Mouse (Mus musculus) lung, embryonic 15.5 days (tissue): Measurements from ENCODE around the gene Dpp9. TPM values are rescaled to one million over a fixed set of nuclear protein-coding genes. Genes with fewer than 3 reads are reported as not detected.
"Not testable (repeated sequence)": the region's sequence is repeated elsewhere in the genome, so short reads cannot be mapped to it uniquely, and the experiment has no call there.

ENCODE experiments used
- ATAC-seq: fragments of 200-750 bp; cut with Nextera tagmentation; 2 replicates; pipeline ENCODE4 v1.8.0; 2017; ENCODE audit warnings: moderate number of reproducible peaks, borderline replicate concordance; ENCODE audit not compliant: low FRiP score, low TSS enrichment; ENCODE audit errors: extremely low read depth
- H3K27ac ChIP-seq: fragments of 300-500 bp; sonication (generic); 2 replicates; pipeline ENCODE4 v1.5.1; 2015; ENCODE audit warnings: moderate library complexity, mild to moderate bottlenecking, inconsistent platforms
- H3K27me3 ChIP-seq: fragments of 300-500 bp; sonication (generic); 2 replicates; pipeline ENCODE4 v1.6.1; 2015; ENCODE audit warnings: inconsistent platforms
- H3K36me3 ChIP-seq: fragments of 300-500 bp; sonication (generic); 2 replicates; pipeline ENCODE4 v1.6.1; 2015; ENCODE audit warnings: inconsistent platforms
- H3K4me1 ChIP-seq: fragments of 300-500 bp; sonication (generic); 2 replicates; pipeline ENCODE4 v1.6.1; 2015; ENCODE audit warnings: inconsistent platforms
- H3K4me2 ChIP-seq: fragments of 300-500 bp; sonication (generic); 2 replicates; pipeline ENCODE4 v1.6.1; 2015; ENCODE audit warnings: inconsistent platforms, mild to moderate bottlenecking, moderate library complexity
- H3K4me3 ChIP-seq: fragments of 300-500 bp; sonication (generic); 2 replicates; pipeline ENCODE4 v1.5.1; 2015; ENCODE audit warnings: mild to moderate bottlenecking, inconsistent platforms
- H3K9ac ChIP-seq: fragments of 300-500 bp; sonication (generic); 2 replicates; pipeline ENCODE4 v1.6.1; 2015; ENCODE audit warnings: inconsistent platforms
- H3K9me3 ChIP-seq: fragments of 300-500 bp; sonication (generic); 2 replicates; pipeline ENCODE4 v1.6.1; 2016; ENCODE audit warnings: inconsistent platforms
- WGBS: fragments of 180-500 bp; shearing (Covaris S2); methylation state at CpG from one replicate; pipeline ENCODE4 v1.1.7; 2015; 5-methylcytosine and 5-hydroxymethylcytosine counted together
- polyA plus RNA-seq: library from polyadenylated mRNA; unstranded; fragments of >200 nt; fragmentation: Nextera tagmentation; extraction: Ambion mirVana; gene quantifications from 2 replicates; pipeline ENCODE4 v1.2.1, GENCODE M21; 2015

Dpp9 gene
- 37.1 and 37.6 TPM in 2 replicates for polyA plus RNA-seq

- Histone ChIP-seq H3K36me3 (no peaks in the 10 kb centered on the region), H3K9me3 (no peaks in the 10 kb centered on the region), H3K27ac (peak within 1 kb of the TSS; percentile 90), H3K4me3 (peak within 1 kb of the TSS; percentile 87), H3K4me1 (peaks cover 23% of the 10 kb centered on the region), H3K9ac (peak within 1 kb of the TSS; percentile 86), H3K27me3 (no peaks in the 10 kb centered on the region), H3K4me2 (peak within 1 kb of the TSS; percentile 77)
- WGBS, result under 1% methylated on average over 78 of the region's 78 CpGs
- peak; percentile 99 for ATAC-seq
These were observed at the start of gene Dpp9 for GRCm38 (mm10) chr17:56218377-56219191. Dpp9 (minus strand) TSS chr17:56218905.

GRCm38 (mm10) chr17:56266271-56266670, 47.6 kb upstream of the Dpp9 start:
- no peak overlapping the region for H3K9ac ChIP-seq
- no peak for ATAC-seq

DNA sequence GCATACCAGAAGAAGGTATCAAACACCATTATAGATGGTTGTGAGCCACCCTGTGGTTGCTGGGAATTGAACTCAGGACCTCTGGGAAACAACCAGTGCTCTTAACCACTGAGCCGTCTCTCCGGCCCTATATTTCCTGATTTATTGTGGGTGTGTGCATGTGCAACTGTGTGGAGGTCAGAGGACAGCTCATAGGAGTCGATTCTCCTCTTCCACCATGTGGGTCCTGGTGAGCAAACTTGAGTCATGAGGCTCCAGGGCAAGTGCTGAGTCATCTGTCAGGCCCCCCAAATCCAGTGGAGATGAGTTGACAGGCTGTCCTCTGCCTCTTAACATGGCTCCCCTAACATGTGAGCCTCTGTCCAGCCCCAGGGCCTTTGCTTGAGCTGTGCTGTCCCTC, 47.2 kb upstream of the Dpp9 start:
- Histone ChIP-seq H3K9me3 (no peaks in the 10 kb centered on the region), H3K4me2 (no peak overlapping the region), H3K9ac (no peak overlapping the region), H3K27ac (no peak overlapping the region), H3K4me1 (peaks cover 10% of the 10 kb centered on the region; the same call in 1 of the 2 replicates), H3K36me3 (peaks cover 29% of the 10 kb centered on the region), H3K27me3 (no peaks in the 10 kb centered on the region), H3K4me3 (no peak overlapping the region)
- 82% methylated on average over 3 of the region's 3 CpGs for WGBS
- no peak for ATAC-seq

More at GRCm38 (mm10) chr17:56266271-56266670, 47.6 kb upstream of the Dpp9 start:
- Histone ChIP-seq H3K36me3 (peaks cover 29% of the 10 kb centered on the region), H3K27me3 (no peaks in the 10 kb centered on the region), H3K4me2 (no peak overlapping the region), H3K4me1 (peaks cover 6% of the 10 kb centered on the region; the same call in 1 of the 2 replicates), H3K4me3 (no peak overlapping the region), H3K27ac (no peak overlapping the region), H3K9me3 (no peaks in the 10 kb centered on the region)
- 63% methylated on average over 3 of the region's 3 CpGs for WGBS

DNA sequence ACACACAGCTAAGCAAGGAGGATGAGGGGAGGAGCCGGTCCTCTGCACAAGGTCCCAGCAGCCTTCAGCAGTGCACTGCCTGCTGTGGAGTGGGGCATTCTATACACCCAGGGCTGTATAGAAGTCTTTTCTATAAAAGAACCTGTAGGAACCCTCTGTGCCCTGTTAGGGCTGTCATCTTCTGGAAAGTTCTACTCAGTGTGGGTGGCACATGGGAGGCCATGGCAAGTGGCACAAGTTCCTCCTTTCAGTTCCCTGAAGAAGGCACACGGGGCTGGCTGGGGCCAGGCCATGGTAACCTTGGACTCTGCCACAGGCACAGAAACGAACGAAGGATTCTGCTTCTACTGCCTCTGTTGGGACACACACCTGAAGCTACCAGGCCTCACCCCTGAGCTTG, 46.3 kb upstream of the Dpp9 start:
- no peaks in the 10 kb centered on the region for H3K9me3 ChIP-seq
- H3K4me1 ChIP-seq, result peaks cover 14% of the 10 kb centered on the region; the same call in 1 of the 2 replicates
- H3K27ac ChIP-seq, result no peak overlapping the region
- no peak for ATAC-seq
- peaks cover 30% of the 10 kb centered on the region for H3K36me3 ChIP-seq
- H3K4me2 ChIP-seq, result no peak overlapping the region
- 91% methylated on average over 4 of the region's 4 CpGs for WGBS
- no peak overlapping the region for H3K9ac ChIP-seq
- no peak overlapping the region for H3K4me3 ChIP-seq
- no peaks in the 10 kb centered on the region for H3K27me3 ChIP-seq

- WGBS, result 14% methylated on average over 8 of the region's 8 CpGs
- H3K9ac ChIP-seq, result no peak overlapping the region
- peak; percentile 51; the same call in 1 of the 2 replicates for ATAC-seq
- peaks cover 23% of the 10 kb centered on the region; the same call in 1 of the 2 replicates for H3K4me1 ChIP-seq
- H3K4me2 ChIP-seq, result no peak overlapping the region
- H3K27me3 ChIP-seq, result no peaks in the 10 kb centered on the region
- H3K4me3 ChIP-seq, result no peak overlapping the region
- H3K36me3 ChIP-seq, result peaks cover 38% of the 10 kb centered on the region
- H3K27ac ChIP-seq, result no peak overlapping the region
- H3K9me3 ChIP-seq, result no peaks in the 10 kb centered on the region
These were observed 45.3 kb upstream of the Dpp9 start for GRCm38 (mm10) chr17:56264020-56264419.

- H3K9me3 ChIP-seq, result no peaks in the 10 kb centered on the region
- peaks cover 49% of the 10 kb centered on the region for H3K36me3 ChIP-seq
- H3K9ac ChIP-seq, result no peak overlapping the region
- WGBS, result 85% methylated on average over 3 of the region's 3 CpGs
- ATAC-seq, result no peak
- no peak overlapping the region for H3K4me3 ChIP-seq
- H3K27me3 ChIP-seq, result no peaks in the 10 kb centered on the region
- no peak overlapping the region for H3K27ac ChIP-seq
- H3K4me2 ChIP-seq, result no peak overlapping the region
- H3K4me1 ChIP-seq, result peaks cover 36% of the 10 kb centered on the region
These were observed 44.0 kb upstream of the Dpp9 start for GRCm38 (mm10) chr17:56262645-56263094.

GRCm38 (mm10) chr17:56261166-56261565, 42.5 kb upstream of the Dpp9 start:
- H3K9me3 ChIP-seq, result no peaks in the 10 kb centered on the region
- peaks cover 40% of the 10 kb centered on the region for H3K4me1 ChIP-seq
- peaks cover 49% of the 10 kb centered on the region for H3K36me3 ChIP-seq
- no peaks in the 10 kb centered on the region for H3K27me3 ChIP-seq
- no peak overlapping the region for H3K4me3 ChIP-seq
- no peak overlapping the region for H3K9ac ChIP-seq
- 76% methylated on average over 3 of the region's 3 CpGs for WGBS
- ATAC-seq, result no peak
- H3K27ac ChIP-seq, result no peak overlapping the region
- H3K4me2 ChIP-seq, result no peak overlapping the region

- Histone ChIP-seq H3K27me3 (no peaks in the 10 kb centered on the region), H3K9me3 (no peaks in the 10 kb centered on the region), H3K36me3 (peaks cover 42% of the 10 kb centered on the region), H3K9ac (0 out of 2 replicates have a peak overlapping the region, but pooled peaks have one; percentile 6), H3K27ac (no peak overlapping the region), H3K4me1 (peaks cover 48% of the 10 kb centered on the region), H3K4me2 (no peak overlapping the region), H3K4me3 (no peak overlapping the region)
- ATAC-seq, result no peak
- WGBS, result 86% methylated on average over 10 of the region's 10 CpGs
These were observed 40.8 kb upstream of the Dpp9 start for GRCm38 (mm10) chr17:56259301-56260037.

DNA sequence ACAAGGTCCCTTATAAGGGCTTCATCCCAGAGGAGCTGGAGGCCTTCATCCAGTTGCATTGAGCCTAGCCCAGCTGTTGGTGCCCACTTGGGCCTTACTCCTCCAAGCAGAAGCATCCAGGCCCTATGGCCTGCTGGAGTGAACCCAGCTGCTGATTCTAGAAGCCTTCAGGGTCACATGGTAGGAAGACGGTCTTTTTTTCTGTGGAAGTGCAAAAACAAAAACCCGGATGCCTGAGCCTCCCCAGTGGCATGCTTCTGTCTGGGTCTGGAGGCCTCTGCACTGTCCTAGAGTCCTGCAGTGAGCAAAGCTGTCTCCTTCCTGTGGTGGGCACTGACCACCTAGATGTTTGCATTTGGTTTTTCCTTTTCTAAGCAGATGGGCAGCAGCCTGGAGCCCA, 40.1 kb upstream of the Dpp9 start:
- Histone ChIP-seq H3K4me2 (0 out of 2 replicates have a peak overlapping the region, but pooled peaks have one; percentile 96), H3K36me3 (peaks cover 42% of the 10 kb centered on the region), H3K4me1 (peaks cover 48% of the 10 kb centered on the region)
- not testable (repeated sequence) for H3K4me3 ChIP-seq, ATAC-seq, H3K27me3 ChIP-seq, H3K9me3 ChIP-seq, H3K9ac ChIP-seq, H3K27ac ChIP-seq
- 51% methylated on average over 2 of the region's 2 CpGs for WGBS

GRCm38 (mm10) chr17:56258269-56258668, 39.6 kb upstream of the Dpp9 start:
- H3K36me3 ChIP-seq, result peaks cover 42% of the 10 kb centered on the region
- not testable (repeated sequence) for H3K9me3 ChIP-seq, ATAC-seq, H3K9ac ChIP-seq, H3K27me3 ChIP-seq, H3K27ac ChIP-seq
- peaks cover 48% of the 10 kb centered on the region for H3K4me1 ChIP-seq
- WGBS, result 88% methylated on average over 19 of the region's 19 CpGs
- H3K4me2 ChIP-seq, result peak overlapping the region; percentile 96; the same call in 1 of the 2 replicates
- H3K4me3 ChIP-seq, result peak overlapping the region; percentile 72

DNA sequence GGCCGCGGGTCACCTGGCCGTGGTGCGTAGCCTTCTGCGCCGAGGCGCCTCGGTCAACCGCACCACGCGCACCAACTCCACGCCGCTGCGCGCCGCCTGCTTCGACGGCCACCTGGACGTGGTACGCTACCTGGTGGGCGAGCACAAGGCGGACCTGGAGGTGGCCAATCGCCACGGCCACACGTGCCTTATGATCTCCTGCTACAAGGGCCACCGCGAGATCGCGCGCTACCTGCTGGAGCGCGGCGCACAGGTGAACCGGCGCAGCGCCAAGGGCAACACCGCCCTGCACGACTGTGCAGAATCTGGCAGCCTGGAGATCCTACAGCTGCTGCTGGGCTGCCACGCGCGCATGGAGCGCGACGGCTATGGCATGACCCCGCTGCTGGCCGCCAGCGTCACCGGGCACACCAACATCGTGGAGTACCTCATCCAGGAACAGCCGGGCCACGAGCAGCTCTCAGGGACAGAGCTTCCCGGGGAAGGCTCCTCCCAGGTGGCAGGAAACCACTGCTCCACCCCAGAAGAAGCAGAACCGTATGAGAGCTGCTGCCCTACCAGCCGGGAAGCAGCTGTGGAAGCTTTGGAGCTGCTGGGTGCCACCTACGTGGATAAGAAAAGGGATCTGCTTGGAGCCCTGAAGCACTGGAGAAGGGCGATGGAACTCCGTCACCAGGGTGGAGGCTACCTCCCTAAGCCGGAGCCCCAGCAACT, 38.6 kb upstream of the Dpp9 start:
- Histone ChIP-seq H3K27me3 (no peaks in the 10 kb centered on the region), H3K4me1 (peaks cover 48% of the 10 kb centered on the region), H3K36me3 (peaks cover 33% of the 10 kb centered on the region), H3K9ac (peak overlapping the region; percentile 73), H3K27ac (peak overlapping the region; percentile 64), H3K9me3 (no peaks in the 10 kb centered on the region), H3K4me3 (peak overlapping the region; percentile 72), H3K4me2 (peak overlapping the region; percentile 96)
- ATAC-seq, result no peak
- WGBS, result 7% methylated on average over 58 of the region's 58 CpGs
